Mouse (Mus musculus): ENCODE results near the gene Rsph3b. TPM values are rescaled to one million over a fixed set of nuclear protein-coding genes. Genes with fewer than 3 reads are reported as not detected.
"Not testable (repeated sequence)": the region's sequence is repeated elsewhere in the genome, so short reads cannot be mapped to it uniquely, and the experiment has no call there.

Gene Rsph3b
- 43.5 and 51.8 TPM in 2 replicates for polyA plus RNA-seq (2015; fragmentation: Nextera tagmentation; extraction: Ambion mirVana)

DNA sequence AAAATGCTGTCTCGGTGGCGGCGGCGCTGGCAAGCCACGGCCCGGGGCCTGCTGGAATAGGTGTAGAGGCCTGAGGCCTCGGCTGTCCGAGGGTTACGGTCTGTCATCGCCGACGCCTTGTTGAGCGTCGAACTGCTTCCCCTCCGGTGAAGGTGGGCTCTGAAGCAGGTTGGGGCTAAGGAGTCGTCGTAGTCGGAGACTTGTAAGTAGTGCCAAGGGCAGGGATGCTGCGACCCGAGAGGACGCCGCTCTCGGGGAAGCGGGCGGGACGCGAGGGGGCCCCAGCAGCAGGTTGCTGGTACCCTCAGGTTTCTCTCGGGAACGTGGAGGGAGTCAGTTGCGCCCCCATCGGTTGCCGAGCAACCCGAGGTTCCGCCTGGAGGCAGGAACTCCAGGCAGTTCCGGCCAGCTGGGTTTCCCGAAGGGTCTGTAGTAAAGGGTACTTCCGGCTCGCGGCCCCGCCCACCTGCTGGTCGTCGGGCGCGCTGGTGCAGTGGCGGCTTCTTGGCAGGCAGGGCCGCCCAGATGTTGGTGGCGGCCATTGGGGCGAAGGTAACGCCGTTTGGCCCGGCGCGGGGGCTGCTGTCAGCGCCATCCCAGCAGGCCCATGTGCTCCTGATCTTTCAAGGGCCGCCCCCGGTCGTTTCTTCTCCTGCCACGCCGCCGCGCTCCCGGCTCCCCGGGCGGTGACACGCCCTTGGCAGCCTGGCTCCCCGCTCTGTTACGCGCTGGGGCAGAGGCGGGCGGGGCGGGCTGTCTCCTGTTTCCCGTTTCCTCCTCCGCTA, at the start of gene Rsph3b:
Gene Rsph3b (minus strand): TSS at position 699 of the 785 bp plus-strand sequence.
- WGBS: under 1% methylated on average over 65 of the region's 73 CpGs

GRCm38 (mm10) chr17:6997778-6998490, 49.5 kb upstream of the Rsph3b start:
- H3K4me1 ChIP-seq (ENCODE audit: control insufficient read depth, insufficient read depth, low read length); ATAC-seq (ENCODE audit: insufficient read depth, low FRiP score): not testable (repeated sequence)
- WGBS: no CpG with 5 or more reads among the region's 7 CpGs

More for the DNA sequence above, at the start of gene Rsph3b:
- not testable (repeated sequence) for H3K36me3 ChIP-seq (ENCODE audit: control insufficient read depth, insufficient read depth, low read length); H3K9me3 ChIP-seq (replicated peaks; ENCODE audit: control insufficient read depth, low read length); H3K4me1 ChIP-seq (ENCODE audit: control insufficient read depth, insufficient read depth, low read length); H3K27me3 ChIP-seq (ENCODE audit: control insufficient read depth, insufficient read depth, low read length)
- Histone ChIP-seq H3K9ac (ENCODE audit: low read length) (peak within 1 kb of the TSS; percentile 72), H3K4me3 (replicated peaks; ENCODE audit: low read length) (peak within 1 kb of the TSS; percentile 60), H3K4me2 (ENCODE audit: low read depth, low read length) (peak within 1 kb of the TSS; percentile 57), H3K27ac (ENCODE audit: low read length) (peak within 1 kb of the TSS; percentile 82)
- ATAC-seq (ENCODE audit: insufficient read depth, low FRiP score): peak; percentile 97

DNA sequence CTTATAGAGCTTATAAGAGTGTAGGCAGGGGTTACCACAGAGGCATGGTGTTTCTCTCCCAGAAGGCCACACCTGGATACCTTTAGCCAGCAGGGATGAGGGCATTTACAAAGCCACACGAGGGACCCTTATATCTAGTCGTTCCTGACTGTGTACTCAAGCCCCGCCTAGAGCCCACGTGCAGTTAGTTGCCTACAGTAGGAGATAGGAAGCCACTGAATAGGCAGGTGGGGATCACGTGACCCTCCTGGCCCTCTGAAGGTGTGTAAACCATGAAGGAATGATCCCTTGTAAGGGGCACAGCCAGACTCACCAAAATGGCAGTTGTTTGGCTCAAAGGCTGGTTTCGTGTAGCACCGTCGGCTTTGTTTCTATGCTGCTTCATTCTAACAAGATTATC, 48.3 kb upstream of the Rsph3b start:
- not testable (repeated sequence) for H3K27ac ChIP-seq (ENCODE audit: low read length); H3K4me2 ChIP-seq (ENCODE audit: low read depth, low read length); H3K4me3 ChIP-seq (replicated peaks; ENCODE audit: low read length); H3K36me3 ChIP-seq (ENCODE audit: control insufficient read depth, insufficient read depth, low read length); H3K9ac ChIP-seq (ENCODE audit: low read length); H3K9me3 ChIP-seq (replicated peaks; ENCODE audit: control insufficient read depth, low read length); H3K4me1 ChIP-seq (ENCODE audit: control insufficient read depth, insufficient read depth, low read length); H3K27me3 ChIP-seq (ENCODE audit: control insufficient read depth, insufficient read depth, low read length)
- 69% methylated on average over 8 of the region's 8 CpGs for WGBS
- peak; percentile 56; the same call in 1 of the 2 replicates for ATAC-seq (ENCODE audit: insufficient read depth, low FRiP score)

More at GRCm38 (mm10) chr17:6997778-6998490, 49.5 kb upstream of the Rsph3b start:
- H3K4me2 ChIP-seq (ENCODE audit: low read depth, low read length); H3K27ac ChIP-seq (ENCODE audit: low read length); H3K9ac ChIP-seq (ENCODE audit: low read length); H3K27me3 ChIP-seq (ENCODE audit: control insufficient read depth, insufficient read depth, low read length); H3K36me3 ChIP-seq (ENCODE audit: control insufficient read depth, insufficient read depth, low read length); H3K4me3 ChIP-seq (replicated peaks; ENCODE audit: low read length); H3K9me3 ChIP-seq (replicated peaks; ENCODE audit: control insufficient read depth, low read length): not testable (repeated sequence)

- not testable (repeated sequence) for H3K27me3 ChIP-seq (ENCODE audit: control insufficient read depth, insufficient read depth, low read length); H3K4me3 ChIP-seq (replicated peaks; ENCODE audit: low read length); H3K36me3 ChIP-seq (ENCODE audit: control insufficient read depth, insufficient read depth, low read length); H3K4me2 ChIP-seq (ENCODE audit: low read depth, low read length); H3K4me1 ChIP-seq (ENCODE audit: control insufficient read depth, insufficient read depth, low read length); H3K27ac ChIP-seq (ENCODE audit: low read length); H3K9me3 ChIP-seq (replicated peaks; ENCODE audit: control insufficient read depth, low read length); H3K9ac ChIP-seq (ENCODE audit: low read length); ATAC-seq (ENCODE audit: insufficient read depth, low FRiP score)
- WGBS: no CpG with 5 or more reads among the region's 6 CpGs
Measured at GRCm38 (mm10) chr17:6995504-6995903, 47.0 kb upstream of the Rsph3b start.

- H3K9me3 ChIP-seq (replicated peaks; ENCODE audit: control insufficient read depth, low read length); H3K27me3 ChIP-seq (ENCODE audit: control insufficient read depth, insufficient read depth, low read length); H3K4me2 ChIP-seq (ENCODE audit: low read depth, low read length); ATAC-seq (ENCODE audit: insufficient read depth, low FRiP score); H3K27ac ChIP-seq (ENCODE audit: low read length); H3K4me1 ChIP-seq (ENCODE audit: control insufficient read depth, insufficient read depth, low read length); H3K4me3 ChIP-seq (replicated peaks; ENCODE audit: low read length); H3K9ac ChIP-seq (ENCODE audit: low read length); H3K36me3 ChIP-seq (ENCODE audit: control insufficient read depth, insufficient read depth, low read length): not testable (repeated sequence)
- 95% methylated on average over 1 of the region's 1 CpGs for WGBS
Measured at GRCm38 (mm10) chr17:6986118-6986517, 37.6 kb upstream of the Rsph3b start.

- H3K36me3 ChIP-seq (ENCODE audit: control insufficient read depth, insufficient read depth, low read length); H3K4me2 ChIP-seq (ENCODE audit: low read depth, low read length); ATAC-seq (ENCODE audit: insufficient read depth, low FRiP score); H3K4me3 ChIP-seq (replicated peaks; ENCODE audit: low read length); H3K9ac ChIP-seq (ENCODE audit: low read length); H3K27ac ChIP-seq (ENCODE audit: low read length); H3K4me1 ChIP-seq (ENCODE audit: control insufficient read depth, insufficient read depth, low read length); H3K9me3 ChIP-seq (replicated peaks; ENCODE audit: control insufficient read depth, low read length); H3K27me3 ChIP-seq (ENCODE audit: control insufficient read depth, insufficient read depth, low read length): not testable (repeated sequence)
- WGBS: 97% methylated on average over 5 of the region's 8 CpGs
Measured at GRCm38 (mm10) chr17:6980144-6980543, 31.7 kb upstream of the Rsph3b start.

DNA sequence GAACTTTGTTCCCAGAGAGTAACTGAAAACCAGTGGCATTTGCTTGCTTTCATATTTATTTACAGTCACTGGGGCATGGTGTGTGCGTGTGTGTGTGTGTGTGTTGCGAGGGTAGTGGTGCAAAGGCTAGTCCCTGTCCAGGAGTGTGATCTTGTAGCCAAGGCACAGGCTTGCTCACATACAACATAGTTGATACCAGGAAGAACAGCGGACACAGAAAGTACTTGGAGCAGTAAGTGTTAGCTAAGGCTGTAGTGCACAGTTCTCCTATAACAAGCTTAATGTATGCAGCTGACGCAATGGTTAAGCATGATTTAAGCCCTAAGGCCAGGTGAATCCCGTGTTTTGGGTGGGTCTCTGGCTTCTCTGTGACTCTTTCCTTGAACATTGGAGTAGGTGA, 30.9 kb upstream of the Rsph3b start:
- 17% methylated on average over 5 of the region's 5 CpGs for WGBS
- ATAC-seq (ENCODE audit: insufficient read depth, low FRiP score): 0 out of 2 replicates have a peak, but pooled peaks have one; percentile 1
- not testable (repeated sequence) for H3K27ac ChIP-seq (ENCODE audit: low read length)

GRCm38 (mm10) chr17:6978287-6979248, 30.1 kb upstream of the Rsph3b start, which contains the start of gene Gm49721:
Gm49721 (plus strand) TSS chr17:6978904.
- not testable (repeated sequence) for H3K27me3 ChIP-seq (ENCODE audit: control insufficient read depth, insufficient read depth, low read length); H3K36me3 ChIP-seq (ENCODE audit: control insufficient read depth, insufficient read depth, low read length); H3K9me3 ChIP-seq (replicated peaks; ENCODE audit: control insufficient read depth, low read length); H3K27ac ChIP-seq (ENCODE audit: low read length); H3K4me1 ChIP-seq (ENCODE audit: control insufficient read depth, insufficient read depth, low read length)
- H3K9ac ChIP-seq (ENCODE audit: low read length): peak within 1 kb of the TSS; percentile 72
- ATAC-seq (ENCODE audit: insufficient read depth, low FRiP score): peak; percentile 99
- 1% methylated on average over 30 of the region's 68 CpGs for WGBS
- H3K4me3 ChIP-seq (replicated peaks; ENCODE audit: low read length): peak within 1 kb of the TSS; percentile 57
- peak within 1 kb of the TSS; percentile 48 for H3K4me2 ChIP-seq (ENCODE audit: low read depth, low read length)

More for the DNA sequence above, 30.9 kb upstream of the Rsph3b start:
- Histone ChIP-seq H3K4me3 (replicated peaks; ENCODE audit: low read length) (peak overlapping the region; percentile 57), H3K4me2 (ENCODE audit: low read depth, low read length) (peak overlapping the region; percentile 48), H3K9ac (ENCODE audit: low read length) (peak overlapping the region; percentile 72)
- not testable (repeated sequence) for H3K36me3 ChIP-seq (ENCODE audit: control insufficient read depth, insufficient read depth, low read length); H3K27me3 ChIP-seq (ENCODE audit: control insufficient read depth, insufficient read depth, low read length); H3K4me1 ChIP-seq (ENCODE audit: control insufficient read depth, insufficient read depth, low read length); H3K9me3 ChIP-seq (replicated peaks; ENCODE audit: control insufficient read depth, low read length)

All from stomach, embryonic 16.5 days (tissue).